Mouse (Mus musculus) large intestine, adult 2 months (tissue): ENCODE results near the gene Ndufa3. TPM values are rescaled to one million over a fixed set of nuclear protein-coding genes. Genes with fewer than 3 reads are reported as not detected.

Experiments
- DNase-seq: peaks from one replicate; pipeline ENCODE4 v3.0.0-alpha.2; 2012; ENCODE audit warnings: low read depth, low spot score
- WGBS: fragments of 180-500 bp; shearing (Covaris S2); methylation state at CpG from one replicate; pipeline ENCODE4 v1.1.7; 2018; 5-methylcytosine and 5-hydroxymethylcytosine counted together
- polyA plus RNA-seq: library from polyadenylated mRNA; depleted of rRNA; stranded (reverse); fragments of >200 nt; gene quantifications from 2 replicates; pipeline ENCODE4 v1.2.3, GENCODE M21; 2012; rRNA removed

Gene Ndufa3
- polyA plus RNA-seq, 1 experiment: 407 TPM

GRCm38 (mm10) chr7:3664524-3665214 is 47.5 kb downstream of the Ndufa3 start:
- no peak for DNase-seq
- WGBS: 16% methylated on average over 15 of the region's 15 CpGs

- peak; percentile 96 for DNase-seq
- WGBS: 3% methylated on average over 45 of the region's 45 CpGs
Measured at GRCm38 (mm10) chr7:3665215-3666114, 48.3 kb downstream of the Ndufa3 start, which contains the start of gene Leng1. TSS of gene Leng1 (minus strand) at chr7:3665840.

GRCm38 (mm10) chr7:3666921-3667391 is 49.8 kb downstream of the Ndufa3 start:
- DNase-seq: no peak
- WGBS: 49% methylated on average over 14 of the region's 14 CpGs

Other genes starting within 250 kb of the Ndufa3 start
- gene Cacng8, start 226.7 kb upstream of the Ndufa3 start, polyA plus RNA-seq: 0.20 and 0.38 TPM in 2 replicates
- 0.12 TPM in 1 of 2 replicates, not detected in the other for gene Cacng6, start 193.2 kb upstream of the Ndufa3 start, polyA plus RNA-seq
- gene Tarm1, start 114.7 kb upstream of the Ndufa3 start, polyA plus RNA-seq: 0.14 and 0.22 TPM in 2 replicates
- 0.05 and 0.24 TPM in 2 replicates for gene Oscar, start 1.2 kb upstream of the Ndufa3 start, polyA plus RNA-seq
- 7.8 and 9.0 TPM in 2 replicates for gene Tfpt, start 12.6 kb downstream of the Ndufa3 start, polyA plus RNA-seq
- gene Prpf31, start 12.6 kb downstream of the Ndufa3 start, polyA plus RNA-seq: 27.6 and 28.5 TPM in 2 replicates
- 63.0 and 68.0 TPM in 2 replicates for gene Cnot3, start 27.9 kb downstream of the Ndufa3 start, polyA plus RNA-seq
- gene Leng1, start 48.5 kb downstream of the Ndufa3 start, polyA plus RNA-seq: 6.5 and 7.4 TPM in 2 replicates
- gene Tmc4, start 60.2 kb downstream of the Ndufa3 start, polyA plus RNA-seq: 223 and 306 TPM in 2 replicates
- 71.6 and 77.5 TPM in 2 replicates for gene Tsen34, start 75.5 kb downstream of the Ndufa3 start, polyA plus RNA-seq
- 41.4 and 49.5 TPM in 2 replicates for gene Mboat7, start 76.2 kb downstream of the Ndufa3 start, polyA plus RNA-seq
- 1,977 and 2,102 TPM in 2 replicates for gene Rps9, start 86.6 kb downstream of the Ndufa3 start, polyA plus RNA-seq
- gene Pirb, start 103.0 kb downstream of the Ndufa3 start, polyA plus RNA-seq: 6.8 and 12.0 TPM in 2 replicates
- gene Gm15448, start 208.3 kb downstream of the Ndufa3 start, polyA plus RNA-seq: 0.14 and 0.26 TPM in 2 replicates
- gene Pira2, start 227.7 kb downstream of the Ndufa3 start, polyA plus RNA-seq: 0.48 and 0.51 TPM in 2 replicates